Mouse (Mus musculus) sigmoid colon, adult 10 weeks (tissue): ENCODE data around the gene Lrrc63. TPM values are rescaled to one million over a fixed set of nuclear protein-coding genes. Genes with fewer than 3 reads are reported as not detected.

Experiments used
- polyA plus RNA-seq: library from polyadenylated mRNA; stranded (reverse); fragments of 350-450 nt; fragmentation: Illumina TruSeq; extraction: RNeasy Lipid Tissue Mini Kit (QIAGEN cat#74804); gene quantifications from one replicate; pipeline ENCODE4 v1.2.3, GENCODE M21; 2014; ENCODE audit warnings: low read depth, low replicate concordance

Gene Lrrc63
- not detected for polyA plus RNA-seq

DNA sequence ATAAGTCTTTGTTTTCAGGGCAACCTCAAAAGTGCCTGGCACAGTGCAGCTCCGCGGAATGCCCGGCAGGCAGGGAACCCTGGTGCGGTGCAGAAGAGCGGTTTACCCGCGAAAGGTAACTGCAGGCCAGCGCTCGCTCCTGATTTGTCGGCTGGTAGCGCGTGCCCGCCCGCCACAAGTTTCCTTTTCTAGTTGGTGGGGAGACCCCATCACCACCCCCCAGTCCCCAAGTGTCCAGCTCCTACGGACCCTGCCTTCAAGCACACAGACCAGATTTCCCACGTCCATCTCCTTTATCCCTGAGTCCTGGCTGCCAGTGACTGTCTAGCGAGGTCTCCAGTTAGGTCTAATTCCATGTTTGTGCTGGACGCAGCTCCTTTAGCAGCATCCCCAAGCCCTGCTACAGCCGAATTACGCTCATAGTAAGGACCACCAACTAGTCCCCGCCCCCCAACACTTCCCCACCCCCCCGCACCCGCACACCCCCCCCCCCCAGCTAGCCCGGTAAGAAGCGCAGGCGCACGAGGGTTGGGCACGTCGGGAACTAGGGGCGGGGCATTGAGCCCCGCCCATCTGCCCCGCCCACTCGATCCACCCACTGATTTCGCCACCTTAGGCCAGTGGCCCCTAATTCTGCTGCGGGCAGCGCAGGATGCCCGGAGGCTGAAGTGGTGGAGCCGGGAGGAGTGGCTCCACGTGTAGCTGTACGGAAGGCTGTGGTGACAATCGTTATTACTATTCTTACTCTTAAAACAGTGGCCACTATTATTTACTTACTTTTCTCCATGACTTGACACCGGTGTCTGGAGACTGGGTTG is at the start of gene Lrrc63, which contains the start of gene Lcp1:
Lrrc63 (minus strand) TSS at position 381 of the 818 bp plus-strand sequence.
Lcp1 (plus strand) TSS at position 601 of the 818 bp plus-strand sequence.

Other genes with a start within 250 kb of the Lrrc63 start
- gene Lrch1, start 183.0 kb downstream of the Lrrc63 start, polyA plus RNA-seq: 25.6 TPM
- gene Rubcnl, start 114.9 kb downstream of the Lrrc63 start, polyA plus RNA-seq: 1.4 TPM
- gene Lcp1, start 220 bp upstream of the Lrrc63 start, polyA plus RNA-seq: 48.8 TPM
- gene Cpb2, start 111.4 kb upstream of the Lrrc63 start, polyA plus RNA-seq: not detected
- gene Zc3h13, start 153.5 kb upstream of the Lrrc63 start, polyA plus RNA-seq: 20.8 TPM